Mouse (Mus musculus) neural tube, embryonic 13.5 days (tissue): ENCODE measurements around the gene Slx4. TPM values are rescaled to one million over a fixed set of nuclear protein-coding genes. Genes with fewer than 3 reads are reported as not detected.

Experiments
- ATAC-seq: fragments of 200-750 bp; cut with Nextera tagmentation; 2 replicates; pipeline ENCODE4 v1.8.0; 2017; ENCODE audit warnings: low read depth, mild to moderate bottlenecking, moderate TSS enrichment, moderate library complexity
- H3K27ac ChIP-seq: fragments of 300-500 bp; sonication (generic); replicated peaks from 2 replicates; pipeline ENCODE4 v1.5.1; 2015; ENCODE audit warnings: moderate library complexity, mild to moderate bottlenecking, inconsistent platforms
- H3K27me3 ChIP-seq: fragments of 300-500 bp; sonication (generic); 2 replicates; pipeline ENCODE4 v1.6.1; 2015; ENCODE audit warnings: mild to moderate bottlenecking, inconsistent platforms
- H3K36me3 ChIP-seq: fragments of 300-500 bp; sonication (generic); 2 replicates; pipeline ENCODE4 v1.6.1; 2015; ENCODE audit warnings: mild to moderate bottlenecking, inconsistent platforms
- H3K4me1 ChIP-seq: fragments of 300-500 bp; sonication (generic); replicated peaks from 2 replicates; pipeline ENCODE4 v1.6.1; 2015; ENCODE audit warnings: inconsistent platforms
- H3K4me2 ChIP-seq: fragments of 300-500 bp; sonication (generic); 2 replicates; pipeline ENCODE4 v1.6.1; 2015; ENCODE audit warnings: inconsistent platforms, mild to moderate bottlenecking, moderate library complexity
- H3K4me3 ChIP-seq: fragments of 300-500 bp; sonication (generic); 2 replicates; pipeline ENCODE4 v1.5.1; 2015; ENCODE audit warnings: mild to moderate bottlenecking, inconsistent platforms
- H3K9ac ChIP-seq: fragments of 300-500 bp; sonication (generic); 2 replicates; pipeline ENCODE4 v1.6.1; 2015; ENCODE audit warnings: moderate library complexity, mild to moderate bottlenecking, inconsistent platforms
- H3K9me3 ChIP-seq: fragments of 300-500 bp; sonication (generic); 2 replicates; pipeline ENCODE4 v1.6.1; 2016; ENCODE audit warnings: inconsistent platforms
- WGBS: fragments of 180-500 bp; shearing (Covaris S2); methylation state at CpG from one replicate; pipeline ENCODE4 v1.1.7; 2015; 5-methylcytosine and 5-hydroxymethylcytosine counted together
- polyA plus RNA-seq: library from polyadenylated mRNA; unstranded; fragments of >200 nt; fragmentation: Nextera tagmentation; extraction: Ambion mirVana; gene quantifications from 2 replicates; pipeline ENCODE4 v1.2.1, GENCODE M21; 2015

Gene Slx4
- polyA plus RNA-seq, 1 experiment from 2014 or later: 18.9 TPM

DNA sequence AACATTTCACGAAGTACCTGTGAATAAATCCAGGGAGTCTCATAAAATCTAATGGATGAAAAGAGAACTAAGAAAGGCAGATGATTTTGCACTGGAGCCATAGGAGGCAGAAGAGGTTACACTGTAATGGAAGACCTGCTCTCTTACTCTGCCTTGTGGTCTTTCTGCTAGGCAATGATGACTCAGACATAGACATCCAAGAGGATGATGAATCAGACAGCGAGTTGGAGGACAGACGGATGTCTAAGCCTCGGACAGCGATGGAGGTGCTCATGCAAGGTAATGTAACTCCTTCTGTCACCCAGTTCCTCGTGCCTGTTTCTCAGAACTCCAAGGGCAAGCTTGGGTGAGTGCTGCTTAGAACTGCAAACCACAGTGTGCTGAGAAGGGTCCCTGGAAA lies 70.0 kb downstream of the Slx4 start:
- Histone ChIP-seq H3K27ac (no peak overlapping the region), H3K9ac (no peak overlapping the region), H3K27me3 (no peaks in the 10 kb centered on the region), H3K36me3 (peaks cover 93% of the 10 kb centered on the region), H3K4me3 (no peak overlapping the region), H3K9me3 (no peaks in the 10 kb centered on the region), H3K4me1 (no peaks in the 10 kb centered on the region), H3K4me2 (no peak overlapping the region)
- WGBS: 93% methylated on average over 6 of the region's 6 CpGs
- ATAC-seq: no peak

DNA sequence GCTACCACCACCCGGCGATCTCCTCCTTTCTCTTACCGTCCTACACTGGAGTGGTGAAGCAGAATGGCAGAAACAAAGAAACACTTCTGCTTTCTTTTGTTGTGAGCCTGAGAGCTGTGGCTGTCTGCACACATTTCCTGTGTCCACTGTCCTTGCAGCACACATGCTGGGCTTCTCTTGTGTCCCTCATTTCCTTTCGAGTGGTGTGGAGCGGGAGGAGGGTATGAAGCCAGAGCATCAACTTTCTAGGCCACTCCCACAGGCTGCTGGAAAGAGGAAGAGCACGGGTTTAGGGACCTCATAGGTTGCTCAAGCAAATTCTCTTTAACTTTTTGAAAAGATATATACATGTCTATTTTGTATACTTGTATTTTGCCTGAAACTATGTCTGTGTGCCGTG lies 74.4 kb downstream of the Slx4 start:
- 77% methylated on average over 7 of the region's 7 CpGs for WGBS

More for the DNA sequence above, 74.4 kb downstream of the Slx4 start:
- H3K4me1 ChIP-seq: no peaks in the 10 kb centered on the region
- H3K27ac ChIP-seq: no peak overlapping the region
- no peaks in the 10 kb centered on the region for H3K27me3 ChIP-seq
- no peak for ATAC-seq
- no peak overlapping the region for H3K4me2 ChIP-seq
- H3K4me3 ChIP-seq: no peak overlapping the region
- H3K9me3 ChIP-seq: no peaks in the 10 kb centered on the region
- H3K36me3 ChIP-seq: peaks cover 86% of the 10 kb centered on the region
- H3K9ac ChIP-seq: no peak overlapping the region

Other genes starting within 250 kb of the Slx4 start
- not detected in 2 replicates for gene Olfr15, start 172.9 kb downstream of the Slx4 start, polyA plus RNA-seq
- 1.7 and 2.2 TPM in 2 replicates for gene Zfp174, start 156.5 kb downstream of the Slx4 start, polyA plus RNA-seq
- gene Naa60, start 131.4 kb downstream of the Slx4 start, polyA plus RNA-seq: 81.9 and 85.0 TPM in 2 replicates
- gene Zfp597, start 119.2 kb downstream of the Slx4 start, polyA plus RNA-seq: 11.2 and 12.5 TPM in 2 replicates
- 1.9 and 3.1 TPM in 2 replicates for gene Gm20695, start 119.1 kb downstream of the Slx4 start, polyA plus RNA-seq
- 10.5 and 11.5 TPM in 2 replicates for gene 1700037C18Rik, start 95.1 kb downstream of the Slx4 start, polyA plus RNA-seq
- 34.3 and 35.4 TPM in 2 replicates for gene Cluap1, start 95.0 kb downstream of the Slx4 start, polyA plus RNA-seq
- gene Nlrc3, start 27.1 kb downstream of the Slx4 start, polyA plus RNA-seq: 0.95 and 0.98 TPM in 2 replicates
- gene Dnase1, start 33.2 kb upstream of the Slx4 start, polyA plus RNA-seq: 5.2 and 6.6 TPM in 2 replicates
- gene Trap1, start 74.1 kb upstream of the Slx4 start, polyA plus RNA-seq: 49.3 and 49.7 TPM in 2 replicates
- 36.6 and 39.7 TPM in 2 replicates for gene Crebbp, start 210.2 kb upstream of the Slx4 start, polyA plus RNA-seq